Mouse (Mus musculus) embryonic facial prominence, embryonic 15.5 days (tissue): ENCODE measurements around the gene Syvn1. TPM values are rescaled to one million over a fixed set of nuclear protein-coding genes. Genes with fewer than 3 reads are reported as not detected.

Experiments
- ATAC-seq: fragments of 200-750 bp; cut with Nextera tagmentation; 2 replicates; pipeline ENCODE4 v1.8.0; 2017; ENCODE audit warnings: low read depth, moderate TSS enrichment; ENCODE audit not compliant: insufficient number of reproducible peaks, low FRiP score, low TSS enrichment
- H3K27ac ChIP-seq: fragments of 300-500 bp; sonication (generic); replicated peaks from 2 replicates; pipeline ENCODE4 v1.5.1; 2015; ENCODE audit warnings: mild to moderate bottlenecking, inconsistent platforms
- H3K27me3 ChIP-seq: fragments of 300-500 bp; sonication (generic); 2 replicates; pipeline ENCODE4 v1.6.1; 2015; ENCODE audit warnings: inconsistent platforms
- H3K36me3 ChIP-seq: fragments of 300-500 bp; sonication (generic); 2 replicates; pipeline ENCODE4 v1.6.1; 2015; ENCODE audit warnings: mild to moderate bottlenecking, inconsistent platforms
- H3K4me1 ChIP-seq: fragments of 300-500 bp; sonication (generic); 2 replicates; pipeline ENCODE4 v1.6.1; 2015; ENCODE audit warnings: inconsistent platforms
- H3K4me2 ChIP-seq: fragments of 300-500 bp; sonication (generic); replicated peaks from 2 replicates; pipeline ENCODE4 v1.6.1; 2015; ENCODE audit warnings: mild to moderate bottlenecking, inconsistent platforms
- H3K4me3 ChIP-seq: fragments of 300-500 bp; sonication (generic); replicated peaks from 2 replicates; pipeline ENCODE4 v1.5.1; 2015; ENCODE audit warnings: mild to moderate bottlenecking, inconsistent platforms
- H3K9ac ChIP-seq: fragments of 300-500 bp; sonication (generic); 2 replicates; pipeline ENCODE4 v1.6.1; 2015; ENCODE audit warnings: inconsistent platforms
- H3K9me3 ChIP-seq: fragments of 300-500 bp; sonication (generic); replicated peaks from 2 replicates; pipeline ENCODE4 v1.6.1; 2016; ENCODE audit warnings: inconsistent platforms
- WGBS: fragments of 180-500 bp; shearing (Covaris S2); methylation state at CpG from one replicate; pipeline ENCODE4 v1.1.7; 2015; 5-methylcytosine and 5-hydroxymethylcytosine counted together
- polyA plus RNA-seq: library from polyadenylated mRNA; unstranded; fragments of >200 nt; fragmentation: Nextera tagmentation; extraction: Ambion mirVana; gene quantifications from 2 replicates; pipeline ENCODE4 v1.2.1, GENCODE M21; 2015

Gene Syvn1
- polyA plus RNA-seq, 1 experiment from 2014 or later: 39.8 TPM

DNA sequence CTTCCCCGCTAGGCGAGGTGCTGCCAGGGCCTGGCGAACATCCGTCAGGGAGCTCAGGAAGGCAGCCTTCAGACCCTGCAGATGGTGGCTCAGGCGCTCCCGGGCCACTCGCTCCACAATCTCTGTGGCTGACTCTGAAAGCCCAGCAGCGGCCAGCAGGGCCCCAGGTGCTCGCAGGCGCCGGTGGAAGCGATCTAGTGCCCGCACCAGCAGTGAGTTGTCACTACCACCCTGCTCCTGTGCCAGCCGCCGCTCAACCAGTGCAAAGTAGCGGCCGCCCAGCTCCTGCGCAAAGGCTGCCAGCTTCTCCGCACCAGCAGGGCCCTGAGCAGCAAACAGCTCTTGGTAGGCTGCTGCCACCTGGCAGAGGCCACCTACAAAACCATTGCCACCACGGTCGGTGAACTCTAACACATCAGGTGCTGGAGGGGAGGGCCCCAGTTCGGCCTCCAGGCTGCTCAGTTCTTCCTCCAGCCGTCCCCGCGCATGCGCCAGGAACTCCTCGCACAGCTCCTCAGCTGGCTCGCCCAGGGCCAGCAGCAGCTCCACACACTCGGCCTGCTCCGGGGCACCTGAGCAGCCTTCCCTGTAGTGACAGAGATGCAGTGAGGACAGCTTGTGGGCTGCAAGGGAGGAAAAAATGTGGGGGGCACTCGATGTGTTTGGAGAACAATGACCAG is 24.3 kb downstream of the Syvn1 start:
- Histone ChIP-seq H3K9me3 (no peaks in the 10 kb centered on the region), H3K27me3 (no peaks in the 10 kb centered on the region), H3K4me2 (no peak overlapping the region), H3K4me3 (no peak overlapping the region), H3K9ac (no peak overlapping the region), H3K4me1 (peaks cover 26% of the 10 kb centered on the region), H3K36me3 (peaks cover 52% of the 10 kb centered on the region), H3K27ac (no peak overlapping the region)
- no peak for ATAC-seq
- 88% methylated on average over 31 of the region's 31 CpGs for WGBS

DNA sequence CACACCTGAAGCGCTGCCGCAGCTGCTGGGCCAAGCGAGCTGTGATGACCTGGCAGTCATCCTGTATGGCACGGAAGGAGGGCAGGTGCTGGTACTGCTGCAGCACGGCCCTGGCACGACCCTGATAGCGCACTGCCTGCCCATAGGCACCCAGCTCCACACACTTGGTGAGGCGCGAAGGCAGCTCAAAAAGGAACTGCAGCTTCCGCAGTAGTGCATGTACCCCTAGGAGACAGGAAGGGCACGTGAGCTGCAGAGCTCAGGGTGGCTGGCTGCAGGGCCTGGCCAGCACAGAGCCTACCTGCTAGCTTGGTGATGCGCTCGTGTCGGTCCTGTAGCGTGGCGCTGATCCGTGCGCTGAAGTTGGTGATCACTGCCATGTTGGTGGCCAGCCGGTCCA is 24.9 kb downstream of the Syvn1 start:
- Histone ChIP-seq H3K4me3 (no peak overlapping the region), H3K27me3 (no peaks in the 10 kb centered on the region), H3K9me3 (no peaks in the 10 kb centered on the region), H3K27ac (no peak overlapping the region), H3K4me2 (no peak overlapping the region), H3K4me1 (peaks cover 29% of the 10 kb centered on the region), H3K36me3 (peaks cover 52% of the 10 kb centered on the region), H3K9ac (no peak overlapping the region)
- no peak for ATAC-seq
- WGBS: 93% methylated on average over 19 of the region's 19 CpGs

GRCm38 (mm10) chr19:6073889-6074288 is 27.5 kb downstream of the Syvn1 start:
- Histone ChIP-seq H3K9ac (no peak overlapping the region), H3K4me1 (peaks cover 13% of the 10 kb centered on the region), H3K27ac (no peak overlapping the region), H3K9me3 (no peaks in the 10 kb centered on the region), H3K4me2 (no peak overlapping the region), H3K27me3 (no peaks in the 10 kb centered on the region), H3K36me3 (peaks cover 47% of the 10 kb centered on the region), H3K4me3 (no peak overlapping the region)
- 84% methylated on average over 5 of the region's 5 CpGs for WGBS
- ATAC-seq: no peak

GRCm38 (mm10) chr19:6076564-6077393 is 30.4 kb downstream of the Syvn1 start, which contains the start of gene Vps51:
Gene Vps51 (minus strand): TSS chr19:6077231.
- peak within 1 kb of the TSS; percentile 88 for H3K4me2 ChIP-seq
- H3K4me1 ChIP-seq: peaks cover 13% of the 10 kb centered on the region
- H3K36me3 ChIP-seq: peaks cover 41% of the 10 kb centered on the region
- under 1% methylated on average over 33 of the region's 33 CpGs for WGBS
- H3K9me3 ChIP-seq: no peaks in the 10 kb centered on the region
- H3K27ac ChIP-seq: peak within 1 kb of the TSS; percentile 89
- peak; percentile 84 for ATAC-seq
- peak within 1 kb of the TSS; percentile 80 for H3K9ac ChIP-seq
- peak within 1 kb of the TSS; percentile 91 for H3K4me3 ChIP-seq
- H3K27me3 ChIP-seq: no peaks in the 10 kb centered on the region

DNA sequence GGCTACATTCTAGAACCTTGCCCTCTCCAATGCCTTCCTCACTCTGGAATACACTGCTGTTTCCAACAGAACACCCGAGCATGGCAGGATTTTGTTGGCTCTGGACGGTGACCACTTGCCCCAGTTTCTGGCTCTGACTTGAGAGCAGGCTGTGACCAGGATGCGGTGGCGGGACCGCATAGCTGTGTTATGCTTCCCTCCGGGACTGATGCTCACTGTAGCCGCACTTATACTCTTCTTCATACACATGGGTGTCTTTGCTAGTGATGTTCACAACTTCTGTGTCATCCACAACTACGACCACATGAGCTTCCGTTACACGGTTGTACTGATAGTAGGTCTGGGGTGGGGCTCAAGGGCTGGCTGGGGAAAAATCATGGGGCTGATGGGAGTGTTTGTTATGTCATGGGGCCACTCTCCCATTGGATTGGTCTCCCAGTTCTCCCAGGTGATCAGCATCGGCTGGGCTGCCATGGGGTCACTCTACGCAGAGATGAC is 33.7 kb downstream of the Syvn1 start, which contains the start of gene Tmem262:
Gene Tmem262 (plus strand): TSS at position 51 of the 498 bp plus-strand sequence.
- Histone ChIP-seq H3K4me2 (no peak within 1 kb of the TSS), H3K27ac (no peak within 1 kb of the TSS), H3K4me1 (peaks cover 24% of the 10 kb centered on the region), H3K4me3 (no peak within 1 kb of the TSS), H3K9ac (no peak within 1 kb of the TSS), H3K27me3 (no peaks in the 10 kb centered on the region), H3K36me3 (peaks cover 34% of the 10 kb centered on the region), H3K9me3 (no peaks in the 10 kb centered on the region)
- no peak for ATAC-seq
- WGBS: 92% methylated on average over 12 of the region's 12 CpGs

- no peak for ATAC-seq
- H3K4me1 ChIP-seq: peaks cover 24% of the 10 kb centered on the region
- H3K9me3 ChIP-seq: no peaks in the 10 kb centered on the region
- WGBS: 83% methylated on average over 9 of the region's 9 CpGs
- no peaks in the 10 kb centered on the region for H3K27me3 ChIP-seq
- no peak within 1 kb of the TSS for H3K4me2 ChIP-seq
- 0 out of 2 replicates have a peak within 1 kb of the TSS, but pooled peaks have one; percentile 12 for H3K9ac ChIP-seq
- peak within 1 kb of the TSS; percentile 15; the same call in 1 of the 2 replicates for H3K4me3 ChIP-seq
- H3K27ac ChIP-seq: no peak within 1 kb of the TSS
- H3K36me3 ChIP-seq: peaks cover 35% of the 10 kb centered on the region
Observed at GRCm38 (mm10) chr19:6082156-6082555, 35.8 kb downstream of the Syvn1 start, which contains the start of gene Gm28374. Gene Gm28374 (minus strand): TSS chr19:6082256.

DNA sequence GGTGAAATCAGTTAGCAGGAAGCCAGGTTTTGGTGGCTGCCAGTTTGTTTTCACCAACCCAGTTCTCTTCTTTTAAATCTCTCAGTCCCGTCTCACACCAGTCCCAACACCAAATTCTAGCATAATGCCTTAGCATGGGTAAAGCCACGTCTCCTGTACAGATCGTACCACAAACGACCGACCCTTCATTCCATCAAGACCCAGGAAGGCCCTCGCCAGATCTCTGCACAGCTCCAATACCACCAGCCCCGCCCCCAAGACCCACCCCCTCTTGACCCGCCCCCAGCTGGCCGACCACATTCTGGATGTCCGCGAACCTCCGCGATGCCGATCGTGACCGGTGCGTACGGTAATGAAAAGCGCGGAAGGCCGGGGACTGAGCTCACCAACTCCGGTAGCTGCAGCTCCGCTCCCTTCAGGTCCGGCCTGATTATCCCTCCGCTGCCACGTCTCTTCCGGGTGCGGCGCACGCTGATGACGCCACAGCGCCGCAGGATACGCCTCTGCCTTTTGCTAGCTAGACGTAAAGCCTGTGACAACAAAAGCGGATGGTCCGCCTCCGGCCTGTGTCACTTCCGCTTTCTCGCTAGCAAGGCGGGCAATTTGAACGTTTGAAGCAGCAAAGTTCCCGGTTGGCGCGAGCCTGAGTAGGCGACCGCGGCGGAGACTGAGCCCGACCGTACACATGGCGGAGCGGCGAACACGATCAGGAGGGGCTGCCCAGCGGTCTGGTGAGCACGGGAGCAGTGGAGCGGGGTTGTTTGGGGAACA is 38.3 kb downstream of the Syvn1 start, which contains the start of the genes Zfpl1 and Cdca5:
Gene Zfpl1 (minus strand): TSS at position 479 of the 771 bp plus-strand sequence.
Gene Cdca5 (plus strand): TSS at position 506 of the 771 bp plus-strand sequence.
- peak within 1 kb of the TSS; percentile 60 for H3K9ac ChIP-seq
- H3K4me3 ChIP-seq: peak within 1 kb of the TSS; percentile 60
- peaks cover 24% of the 10 kb centered on the region for H3K4me1 ChIP-seq
- under 1% methylated on average over 58 of the region's 58 CpGs for WGBS
- peaks cover 53% of the 10 kb centered on the region for H3K36me3 ChIP-seq
- H3K27ac ChIP-seq: peak within 1 kb of the TSS; percentile 80
- H3K9me3 ChIP-seq: no peaks in the 10 kb centered on the region
- H3K27me3 ChIP-seq: no peaks in the 10 kb centered on the region
- peak; percentile 90 for ATAC-seq
- H3K4me2 ChIP-seq: peak within 1 kb of the TSS; percentile 83

DNA sequence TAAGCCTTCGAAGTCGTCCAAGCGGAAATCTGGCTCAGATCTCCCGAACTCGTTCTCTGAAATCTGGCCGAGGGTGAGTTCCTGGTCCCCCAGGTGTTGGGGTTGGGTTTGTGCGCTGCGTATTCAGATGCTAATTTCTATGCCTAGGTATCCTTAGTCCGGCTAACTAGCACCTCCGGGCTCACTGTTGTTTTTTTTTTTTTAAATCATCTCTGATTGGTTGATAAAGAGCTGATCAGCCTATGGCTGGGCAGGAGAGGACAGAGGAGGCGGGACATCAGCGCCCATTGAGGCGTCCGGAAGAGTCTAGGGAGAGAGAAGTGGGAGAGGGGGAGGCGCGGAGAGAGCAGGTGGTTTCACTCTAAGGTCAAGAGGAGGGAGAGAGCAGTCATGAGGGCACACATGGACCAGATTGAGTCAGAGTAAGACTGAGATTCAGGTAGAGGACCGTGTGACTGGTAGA is 39.1 kb downstream of the Syvn1 start:
- 0% methylated on average over 17 of the region's 17 CpGs for WGBS
- no peaks in the 10 kb centered on the region for H3K9me3 ChIP-seq
- peak; percentile 48; the same call in 1 of the 2 replicates for ATAC-seq
- H3K27me3 ChIP-seq: no peaks in the 10 kb centered on the region
- H3K4me3 ChIP-seq: peak overlapping the region; percentile 60
- peak overlapping the region; percentile 78 for H3K4me2 ChIP-seq
- H3K9ac ChIP-seq: peak overlapping the region; percentile 60
- H3K27ac ChIP-seq: peak overlapping the region; percentile 80
- H3K36me3 ChIP-seq: peaks cover 54% of the 10 kb centered on the region
- H3K4me1 ChIP-seq: peaks cover 24% of the 10 kb centered on the region

- Histone ChIP-seq H3K4me2 (no peak overlapping the region), H3K4me3 (no peak overlapping the region), H3K27ac (no peak overlapping the region), H3K36me3 (peaks cover 50% of the 10 kb centered on the region), H3K9ac (no peak overlapping the region), H3K27me3 (no peaks in the 10 kb centered on the region), H3K4me1 (peaks cover 17% of the 10 kb centered on the region), H3K9me3 (no peaks in the 10 kb centered on the region)
- 94% methylated on average over 13 of the region's 13 CpGs for WGBS
- no peak for ATAC-seq
Observed at GRCm38 (mm10) chr19:6088841-6089240, 42.5 kb downstream of the Syvn1 start.

GRCm38 (mm10) chr19:6094119-6094518 is 47.7 kb downstream of the Syvn1 start, which contains the start of gene AC131692.1:
Gene AC131692.1 (plus strand): TSS chr19:6094419.
- H3K27me3 ChIP-seq: no peaks in the 10 kb centered on the region
- 92% methylated on average over 7 of the region's 7 CpGs for WGBS
- H3K4me1 ChIP-seq: no peaks in the 10 kb centered on the region
- H3K4me3 ChIP-seq: no peak within 1 kb of the TSS
- H3K27ac ChIP-seq: no peak within 1 kb of the TSS
- no peaks in the 10 kb centered on the region for H3K9me3 ChIP-seq
- peaks cover 56% of the 10 kb centered on the region for H3K36me3 ChIP-seq
- H3K9ac ChIP-seq: no peak within 1 kb of the TSS
- ATAC-seq: no peak
- H3K4me2 ChIP-seq: no peak within 1 kb of the TSS
